Mouse (Mus musculus) fat pad, adult 2 months (tissue): ENCODE measurements around the gene Glrp1.

Experiments used
- DNase-seq: peaks from one replicate; pipeline ENCODE4 v3.0.0-alpha.2; 2011; ENCODE audit warnings: low read depth, low spot score; ENCODE audit errors: extremely low read depth

The Glrp1 gene

GRCm38 (mm10) chr1:88509789-88510188 is at the start of gene Glrp1:
Glrp1 (minus strand) TSS chr1:88510066.
- DNase-seq, result no peak

DNA sequence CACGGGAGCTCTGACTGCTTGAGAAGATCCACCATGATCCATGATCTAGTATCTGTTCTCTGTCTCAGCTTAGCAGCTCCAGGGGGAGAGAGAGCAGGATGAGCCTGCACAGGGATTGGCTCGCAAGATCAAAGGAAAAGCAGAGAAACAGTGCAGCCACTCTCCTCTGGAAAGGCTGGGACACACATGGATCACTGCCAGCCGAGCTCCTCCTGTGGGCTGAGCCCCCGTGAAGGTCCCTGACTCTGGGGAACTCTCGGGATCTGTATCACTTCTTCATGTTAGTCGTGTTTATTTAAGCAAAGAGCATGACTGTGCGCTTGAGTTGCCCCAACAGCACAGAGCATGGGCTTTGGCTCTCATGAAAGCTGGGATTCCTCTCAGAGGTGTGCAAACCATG is 49.4 kb upstream of the Glrp1 start:
- DNase-seq, result no peak

- DNase-seq, result peak; percentile 31
Observed at GRCm38 (mm10) chr1:88558793-88559192, 48.9 kb upstream of the Glrp1 start.

- no peak for DNase-seq
Observed at GRCm38 (mm10) chr1:88556401-88556800, 46.5 kb upstream of the Glrp1 start.

- no peak for DNase-seq
Observed at GRCm38 (mm10) chr1:88553500-88554187, 43.8 kb upstream of the Glrp1 start.

- no peak for DNase-seq
Observed at GRCm38 (mm10) chr1:88549263-88549662, 39.4 kb upstream of the Glrp1 start.

GRCm38 (mm10) chr1:88547172-88547571 is 37.3 kb upstream of the Glrp1 start:
- no peak for DNase-seq

GRCm38 (mm10) chr1:88543608-88544007 is 33.7 kb upstream of the Glrp1 start:
- DNase-seq, result no peak

DNA sequence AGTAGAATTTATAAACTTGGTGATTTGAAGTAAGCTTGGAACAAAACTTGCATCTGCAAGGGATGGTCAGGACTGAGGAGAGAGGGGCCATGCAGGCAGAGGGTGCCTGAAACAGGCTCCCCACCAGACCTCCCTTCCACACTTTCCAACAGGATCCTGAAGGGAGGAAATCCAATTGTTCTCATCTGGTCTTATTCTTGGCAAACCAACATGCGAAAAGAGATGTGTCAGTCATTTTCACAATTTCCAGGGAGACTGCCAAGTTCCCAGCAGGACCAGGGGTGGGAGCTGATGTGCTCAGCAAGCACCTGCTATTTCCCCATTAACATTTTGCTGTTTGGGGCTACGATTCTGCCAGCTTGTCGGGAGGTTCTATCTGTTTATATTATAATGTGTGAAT is 30.0 kb upstream of the Glrp1 start:
- no peak for DNase-seq

DNA sequence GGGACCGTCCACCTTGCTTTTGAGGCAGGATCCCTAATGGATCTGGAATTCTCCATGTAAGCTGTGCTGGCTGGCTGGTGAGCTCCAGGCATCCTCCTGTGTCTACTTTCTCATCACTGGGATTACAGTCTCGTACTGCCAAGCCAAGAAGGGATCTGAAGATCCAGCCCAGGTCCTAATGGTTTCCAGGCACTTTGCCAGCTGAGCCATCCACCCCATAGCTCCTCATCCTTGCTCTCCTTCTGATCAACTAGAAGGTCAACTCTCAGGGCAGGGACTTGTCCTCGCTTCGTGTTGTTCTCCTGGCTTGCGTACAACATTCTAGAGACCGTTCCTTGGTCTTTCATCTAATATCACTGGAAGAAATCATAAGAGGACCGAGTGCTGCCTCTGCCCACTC is 29.4 kb upstream of the Glrp1 start:
- DNase-seq, result no peak

DNA sequence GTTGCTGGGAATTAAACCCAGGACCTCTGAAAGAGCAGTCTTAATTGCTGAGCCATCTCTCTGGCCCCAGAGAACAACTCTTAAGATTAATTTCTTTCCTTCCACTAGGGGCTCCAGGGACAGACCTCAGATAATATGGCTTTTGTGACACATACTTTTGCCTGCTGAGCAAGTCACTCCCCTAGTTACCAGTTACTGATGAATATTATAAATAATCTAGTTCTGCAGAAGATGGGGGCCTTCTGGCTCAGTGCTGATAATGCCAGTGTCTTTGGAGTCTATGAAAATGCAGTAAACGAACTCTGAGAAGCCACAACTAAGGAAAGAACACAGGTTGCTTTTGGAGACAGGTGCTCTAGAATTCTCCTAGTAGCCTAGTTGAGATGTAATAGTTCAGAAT is 26.4 kb upstream of the Glrp1 start:
- no peak for DNase-seq

DNA sequence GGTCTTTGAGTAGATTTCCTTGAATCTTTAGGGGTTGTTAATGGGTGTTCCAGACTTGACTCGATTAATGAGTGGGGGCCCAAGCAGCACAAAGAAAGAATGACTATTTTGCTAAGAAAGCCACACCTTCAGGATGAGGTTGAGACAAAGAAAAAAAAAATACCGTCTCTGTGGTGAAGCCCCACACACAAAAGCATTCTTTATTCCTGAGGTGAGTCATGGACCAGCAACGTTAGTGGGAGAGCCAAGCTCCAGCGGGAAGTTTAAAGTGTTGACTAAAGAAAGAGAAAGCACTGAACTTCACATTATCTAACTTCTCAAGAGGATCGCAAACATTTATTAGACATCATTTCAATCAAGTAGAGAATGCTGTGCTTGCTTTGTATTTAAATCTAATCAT is 24.2 kb upstream of the Glrp1 start:
- no peak for DNase-seq

DNA sequence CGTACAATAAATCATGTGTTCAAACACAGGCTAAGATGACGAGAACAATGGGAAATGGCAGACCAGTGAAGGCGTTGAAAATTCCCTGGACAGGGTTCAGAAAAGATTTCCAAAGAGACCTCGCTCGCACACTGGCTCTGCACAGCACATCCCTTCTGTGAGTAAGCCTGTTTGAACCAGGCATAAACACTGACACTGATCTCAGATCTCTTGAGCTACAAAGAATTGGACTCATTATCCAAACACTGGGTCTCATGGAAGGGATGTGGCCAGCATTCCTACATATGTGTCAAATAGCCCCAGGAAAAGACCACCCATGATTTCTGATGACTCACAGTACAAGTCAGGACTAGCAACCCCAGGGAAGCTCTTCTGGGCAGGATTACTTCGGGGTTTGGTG is 16.3 kb upstream of the Glrp1 start:
- no peak for DNase-seq

DNA sequence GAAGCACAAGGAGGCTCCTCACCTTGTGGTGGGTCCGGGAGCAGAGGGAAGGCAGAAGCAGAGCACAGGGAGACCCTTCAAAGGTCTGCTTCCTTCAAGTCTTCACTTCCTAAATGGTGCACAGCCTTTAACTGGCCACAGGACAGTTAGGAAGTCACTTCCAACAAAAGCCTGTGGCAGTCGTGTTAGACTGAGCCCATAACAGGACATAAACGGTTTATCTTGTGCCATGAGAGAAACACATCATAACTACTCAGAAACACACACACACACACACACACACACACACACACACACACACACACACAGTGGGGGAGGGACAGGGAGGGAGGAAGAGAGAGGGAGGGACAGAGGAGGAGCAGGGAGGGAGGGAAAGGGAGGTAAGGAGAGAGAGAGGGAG is 15.8 kb upstream of the Glrp1 start:
- DNase-seq, result no peak

GRCm38 (mm10) chr1:88521170-88521747 is 11.4 kb upstream of the Glrp1 start:
- DNase-seq, result no peak

DNA sequence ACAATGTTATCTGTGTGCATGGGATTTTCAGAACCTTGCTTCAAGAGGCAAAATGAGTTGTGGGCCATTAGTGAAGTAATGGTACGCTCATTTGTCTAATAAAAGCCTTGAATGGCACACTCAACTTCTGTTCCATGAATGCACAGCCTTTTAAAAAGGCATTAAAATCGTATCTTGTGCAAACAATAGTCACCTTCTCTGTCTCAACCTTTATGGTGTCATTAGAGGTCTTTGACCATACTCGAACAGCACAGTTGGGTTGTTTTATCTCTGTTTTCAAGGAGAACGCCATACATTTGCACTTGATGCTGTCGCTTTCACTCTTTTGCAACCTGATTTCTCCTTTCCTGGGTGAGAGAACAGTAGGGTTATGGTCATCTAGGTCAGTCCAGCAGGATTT is 3.7 kb upstream of the Glrp1 start:
- no peak for DNase-seq

DNA sequence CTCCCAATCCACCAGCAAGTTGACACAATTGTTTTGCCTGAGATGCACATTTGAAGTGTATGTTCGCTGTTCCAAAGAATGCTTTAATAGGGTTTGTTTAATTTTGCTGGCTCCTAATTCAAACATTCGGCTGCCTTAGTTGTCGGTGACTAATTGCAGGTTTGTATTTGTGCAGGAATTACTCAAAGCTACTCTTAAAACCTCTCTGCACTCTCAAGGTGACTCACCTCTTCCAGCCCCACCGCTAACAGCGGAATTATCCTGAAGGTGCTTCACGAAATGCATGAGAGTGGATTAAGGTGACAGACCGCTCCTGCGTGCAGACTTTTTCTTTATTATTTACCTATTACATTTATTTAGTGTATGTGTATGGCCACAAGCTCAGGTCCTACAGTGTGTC is 2.0 kb downstream of the Glrp1 start:
- DNase-seq, result no peak

DNA sequence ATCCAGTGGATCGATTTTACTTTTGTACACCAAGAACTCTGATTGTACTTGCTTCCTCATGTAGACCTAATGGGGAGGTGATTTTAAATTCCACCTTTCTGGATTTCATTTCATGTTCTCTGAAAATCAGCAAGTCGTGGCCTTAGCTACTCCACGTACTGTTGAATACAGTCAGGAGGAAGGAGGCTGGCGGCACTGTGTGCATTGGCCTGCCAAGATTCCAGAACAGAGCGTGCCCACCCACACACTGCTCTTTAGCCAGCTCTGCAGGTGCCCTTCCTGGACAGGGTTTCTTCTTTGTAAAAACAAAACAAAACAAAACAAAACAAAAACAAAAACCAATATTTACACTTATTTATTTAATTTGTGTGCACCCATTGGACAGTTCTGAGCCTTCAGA is 2.7 kb downstream of the Glrp1 start:
- peak; percentile 57 for DNase-seq

DNA sequence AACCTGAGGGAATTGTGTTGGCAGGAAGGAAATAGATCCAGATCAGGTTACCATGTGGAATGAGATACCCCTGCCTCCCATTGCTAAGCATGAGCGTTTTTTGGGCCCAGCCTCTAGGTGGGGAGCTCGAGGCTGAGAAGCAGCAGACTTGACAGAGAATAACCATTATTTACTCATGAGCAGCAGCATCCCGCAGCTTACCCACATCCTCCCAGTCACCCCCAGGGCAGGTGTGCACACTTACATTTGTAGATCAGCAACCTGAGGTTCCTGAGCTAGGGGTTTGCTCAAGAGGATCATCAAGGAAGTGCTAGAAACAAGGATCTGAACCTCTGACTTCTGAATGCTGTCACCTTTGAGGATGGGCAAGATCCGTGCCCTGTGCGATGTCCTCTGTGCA is 3.5 kb downstream of the Glrp1 start:
- DNase-seq, result no peak

DNA sequence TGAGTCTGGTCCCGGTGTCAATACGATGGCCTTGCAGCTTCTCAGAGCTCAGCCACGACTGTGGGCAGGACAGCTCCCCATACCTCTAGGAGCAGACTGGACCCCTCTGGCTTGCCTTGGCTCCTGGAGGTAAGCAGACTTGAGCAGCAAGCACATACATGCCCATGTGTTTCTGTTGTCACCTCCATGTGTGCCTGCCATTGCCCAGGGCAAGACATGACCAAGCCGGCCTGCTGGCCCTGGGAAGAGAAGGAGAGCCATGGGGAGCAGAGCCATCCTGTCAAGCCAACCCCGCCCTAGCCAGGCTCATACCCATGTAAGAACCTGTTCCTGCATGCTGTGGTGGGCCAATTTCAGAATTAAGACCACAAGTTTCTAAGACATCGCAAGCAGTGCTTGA is 4.2 kb downstream of the Glrp1 start:
- DNase-seq, result peak; percentile 92

- DNase-seq, result no peak
Observed at GRCm38 (mm10) chr1:88504531-88504945, 5.3 kb downstream of the Glrp1 start.

GRCm38 (mm10) chr1:88502822-88503221 is 7.0 kb downstream of the Glrp1 start:
- no peak for DNase-seq

DNA sequence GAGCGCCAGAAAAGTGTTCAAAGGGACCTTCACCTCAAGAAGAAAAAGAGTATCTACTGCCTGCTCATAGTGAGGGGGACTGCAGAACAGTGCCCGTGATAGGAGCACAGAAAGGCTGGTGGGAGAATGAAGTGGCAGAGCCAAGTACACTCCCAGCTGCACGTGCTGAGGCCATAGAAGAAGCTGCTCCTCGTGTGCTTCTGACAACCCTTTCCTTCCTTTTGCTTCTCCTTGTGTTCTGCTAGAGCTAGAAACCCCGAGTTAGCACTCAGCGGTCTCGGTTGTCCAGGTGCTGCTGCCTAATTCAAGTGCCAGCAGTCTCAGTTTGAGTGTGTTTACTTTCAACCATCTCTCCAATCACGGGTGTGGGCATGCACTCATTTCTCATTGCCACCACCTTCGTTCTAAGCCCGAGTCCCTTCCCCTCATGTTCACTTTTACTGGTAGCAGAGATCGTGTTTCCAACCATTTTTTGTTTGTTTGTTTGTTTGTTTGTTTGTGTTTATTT is 10.6 kb downstream of the Glrp1 start:
- no peak for DNase-seq
